Comparison of ENCODE assay signal across 7 mouse cellular contexts in genomic region chr7:97579067-97579975, GRCm38 (mm10). TPM values are rescaled to one million over a fixed set of nuclear protein-coding genes. Genes with fewer than 3 reads are reported as not detected.
A peak's percentile ranks its signal among the peaks of the same experiment; 100 is the strongest.
DNase-seq lines count a peak whose midpoint lies in the region; ATAC-seq lines count a peak whose summit lies in the region.

Gene Aamdc (minus strand): TSS chr7:97579497.
Gene Rsf1 (plus strand): TSS chr7:97579889.

- peaks cover 2% of the 10 kb centered on the region; the same call in 1 of the 2 replicates for H3K4me1 ChIP-seq in intestine, embryonic 15.5 days (replicated peaks)
- H3K4me1 ChIP-seq in midbrain, embryonic 10.5 days = peaks cover 16% of the 10 kb centered on the region

- under 1% methylated on average over 53 of the region's 68 CpGs for WGBS in intestine, embryonic 15.5 days
- under 1% methylated on average over 51 of the region's 68 CpGs for WGBS in midbrain, embryonic 10.5 days

- no peaks in the 10 kb centered on the region for H3K36me3 ChIP-seq in intestine, embryonic 15.5 days
- no peaks in the 10 kb centered on the region for H3K36me3 ChIP-seq in midbrain, embryonic 10.5 days

- H3K27ac ChIP-seq in intestine, embryonic 15.5 days = peak within 1 kb of the TSS; percentile 95
- peak within 1 kb of the TSS; percentile 97 for H3K27ac ChIP-seq in midbrain, embryonic 10.5 days (replicated peaks)

- H3K9ac ChIP-seq in intestine, embryonic 15.5 days = peak within 1 kb of the TSS; percentile 98

- intact Hi-C loops in gastrocnemius, postnatal 36 days (cut with DNase I) = loop anchor here (2.0 kb wide), 2 partner anchors 99 to 153 kb away; partner anchors contain the start of gene Ints4
- intact Hi-C loops in left cerebral cortex, postnatal 25 days (cut with DNase I) = loop anchor here (1.0 to 5.0 kb wide), 3 partner anchors 98 to 154 kb away; no protein-coding TSS in a partner anchor

- no peaks in the 10 kb centered on the region for H3K27me3 ChIP-seq in intestine, embryonic 15.5 days (replicated peaks)
- no peaks in the 10 kb centered on the region for H3K27me3 ChIP-seq in midbrain, embryonic 10.5 days (ENCODE audit: low read depth, poor library complexity, severe bottlenecking)

- peak; percentile 94 for ATAC-seq in intestine, embryonic 15.5 days

- peak within 1 kb of the TSS; percentile 76 for H3K4me2 ChIP-seq in intestine, embryonic 15.5 days (replicated peaks)

- H3K4me3 ChIP-seq in intestine, embryonic 15.5 days (replicated peaks) = peak within 1 kb of the TSS; percentile 99
- H3K4me3 ChIP-seq in midbrain, embryonic 10.5 days = peak within 1 kb of the TSS; percentile 72

- no peaks in the 10 kb centered on the region for H3K9me3 ChIP-seq in intestine, embryonic 15.5 days
- H3K9me3 ChIP-seq in midbrain, embryonic 10.5 days (replicated peaks) = no peaks in the 10 kb centered on the region

- peak; percentile 96 for DNase-seq in adrenal gland, adult 2 months
- DNase-seq in embryo, embryonic 11.5 days (ENCODE audit: low read depth, low spot score) = peak; percentile 92
- DNase-seq in gastrocnemius, postnatal 36 days = peak; percentile 89 to 93
- DNase-seq in left cerebral cortex, postnatal 25 days (ENCODE audit: low spot score in 2 of 2) = peak; percentile 94 to 98
- peak; percentile 97 for DNase-seq in midbrain, embryonic 10.5 days (ENCODE audit: low spot score)
- DNase-seq in right cerebral cortex, postnatal 4 days = peak; percentile 96

RNA-seq across cellular contexts. Expression of gene Aamdc, which starts in this region (rescaled TPM):
- total RNA-seq in adrenal gland, adult 2 months (2021) = 10 to 100 TPM; 31.7 to 49.1 TPM
- polyA plus RNA-seq in adrenal gland, adult 2 months (2012; rRNA removed) = 8.5 and 11.6 TPM in 2 replicates
- 100 to 1,000 TPM; 110 to 120 TPM for total RNA-seq in gastrocnemius, postnatal 36 days (2021)
- 54.5 and 61.4 TPM in 2 replicates for polyA plus RNA-seq in intestine, embryonic 15.5 days (2015; fragmentation: Nextera tagmentation; extraction: Ambion mirVana)
- total RNA-seq in left cerebral cortex, postnatal 25 days (2021) = 10 to 100 TPM; 30.7 to 31.6 TPM
- polyA plus RNA-seq in midbrain, embryonic 10.5 days (2016; fragmentation: Nextera tagmentation; extraction: Ambion mirVana) = 36.7 and 38.0 TPM in 2 replicates

RNA-seq across cellular contexts. Expression of gene Rsf1, which starts in this region (rescaled TPM):
- 10 to 100 TPM; 24.3 to 25.9 TPM for total RNA-seq in adrenal gland, adult 2 months (2021)
- polyA plus RNA-seq in adrenal gland, adult 2 months (2012; rRNA removed) = 0.74 and 1.2 TPM in 2 replicates
- total RNA-seq in gastrocnemius, postnatal 36 days (2021) = 10 to 100 TPM; 11.9 to 13.4 TPM
- polyA plus RNA-seq in intestine, embryonic 15.5 days (2015; fragmentation: Nextera tagmentation; extraction: Ambion mirVana) = 16.9 and 18.8 TPM in 2 replicates
- 10 to 100 TPM; 42.9 to 47.9 TPM for total RNA-seq in left cerebral cortex, postnatal 25 days (2021)
- 21.3 and 23.6 TPM in 2 replicates for polyA plus RNA-seq in midbrain, embryonic 10.5 days (2016; fragmentation: Nextera tagmentation; extraction: Ambion mirVana)

Comparison
In these comparisons a context has a peak if more than half of its experiments do, and no peak if none do; other contexts are left out.
1. Peak in every context shown above with its lines: DNase-seq, ATAC-seq, H3K4me3 ChIP-seq and H3K27ac ChIP-seq.